Mouse (Mus musculus) kidney, adult 2 months (tissue): ENCODE data around the gene Srrm4.

Source experiments
- CTCF ChIP-seq: fragments of 200-500 bp; conservative IDR thresholded peaks from 2 replicates; pipeline ENCODE4 v1.5.1; 2011; ENCODE audit warnings: low read depth, mild to moderate bottlenecking, control low read depth, low read length, moderate library complexity, mixed read lengths; ENCODE audit not compliant: insufficient read depth, insufficient read length
- POLR2A ChIP-seq: fragments of 200-500 bp; IDR thresholded peaks from one replicate; pipeline ENCODE4 v1.6.1; 2011; ENCODE audit warnings: low read depth, low read length, control low read depth

DNA sequence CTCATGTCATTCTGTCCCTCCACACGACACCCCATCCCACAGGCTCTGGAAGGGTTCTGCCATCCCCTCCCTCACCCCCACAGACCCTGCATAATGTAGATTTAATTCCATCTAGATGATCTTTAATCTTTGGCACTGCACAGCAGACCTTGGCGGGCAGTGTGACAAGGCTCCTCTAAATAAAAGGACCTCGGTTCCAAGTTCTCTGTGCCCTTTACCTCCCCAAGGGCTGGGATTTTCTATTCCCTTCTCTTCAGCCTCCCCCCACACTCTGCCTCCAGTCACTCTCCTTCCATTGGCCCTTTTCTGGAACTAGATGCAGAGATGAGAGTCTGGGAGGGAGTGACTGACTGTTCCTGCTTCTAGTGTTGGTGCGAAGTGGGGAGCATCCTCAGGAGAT is 202.3 kb downstream of the Srrm4 start:
- TF ChIP-seq CTCF: no peak
- TF ChIP-seq POLR2A: no peak
